Mouse (Mus musculus): ENCODE measurements at regions not wholly inside any gene's neighbourhood (a gene's known extent, or its start where the extent isn't known, plus 50 kb on each side); places are given as distances from the start of the nearest gene placed in this dataset.
A peak's percentile ranks its signal among the peaks of the same experiment; 100 is the strongest.

- H3K27me3 ChIP-seq (ENCODE audit: control insufficient read depth, insufficient read depth, low read length) = no peaks in the 10 kb centered on the region
- DNase-seq (ENCODE audit: low spot score) = no peak
- no peak overlapping the region for H3K9ac ChIP-seq (ENCODE audit: low read depth, low read length, severe bottlenecking)
- WGBS = 70% methylated on average over 2 of the region's 2 CpGs
- H3K27ac ChIP-seq (replicated peaks; ENCODE audit: low read depth, low read length) = no peak overlapping the region
- H3K4me2 ChIP-seq (replicated peaks; ENCODE audit: low read depth, low read length, severe bottlenecking) = no peak overlapping the region
- no peak overlapping the region for H3K4me3 ChIP-seq (replicated peaks; ENCODE audit: low read length)
- H3K36me3 ChIP-seq (ENCODE audit: control insufficient read depth, insufficient read depth, low read length) = no peaks in the 10 kb centered on the region
- no peaks in the 10 kb centered on the region for H3K9me3 ChIP-seq (ENCODE audit: control insufficient read depth, low read length)
- H3K4me1 ChIP-seq (ENCODE audit: control insufficient read depth, insufficient read depth, low read length) = peaks cover 10% of the 10 kb centered on the region
- ATAC-seq (ENCODE audit: low FRiP score, low read depth) = peak; percentile 6; the same call in 1 of the 2 replicates
- TF ChIP-seq POLR2A (IDR thresholded peaks at IDR 0.05; ENCODE audit: borderline replicate concordance, extremely low read depth, insufficient read depth, insufficient read length) = no peak
Measured at GRCm38 (mm10) chr11:90100161-90100560, 70.0 kb downstream of the Tmem100 start.

GRCm38 (mm10) chr11:90101284-90101683, 71.1 kb downstream of the Tmem100 start:
- TF ChIP-seq POLR2A (IDR thresholded peaks at IDR 0.05; ENCODE audit: borderline replicate concordance, extremely low read depth, insufficient read depth, insufficient read length) = no peak
- WGBS = 59% methylated on average over 8 of the region's 8 CpGs
- H3K27me3 ChIP-seq (ENCODE audit: control insufficient read depth, insufficient read depth, low read length) = no peaks in the 10 kb centered on the region
- H3K27ac ChIP-seq (replicated peaks; ENCODE audit: low read depth, low read length) = no peak overlapping the region
- H3K9ac ChIP-seq (ENCODE audit: low read depth, low read length, severe bottlenecking) = no peak overlapping the region
- H3K9me3 ChIP-seq (ENCODE audit: control insufficient read depth, low read length) = no peaks in the 10 kb centered on the region
- no peak overlapping the region for H3K4me2 ChIP-seq (replicated peaks; ENCODE audit: low read depth, low read length, severe bottlenecking)
- ATAC-seq (ENCODE audit: low FRiP score, low read depth) (no peak), DNase-seq (ENCODE audit: low spot score) (no peak)
- H3K4me3 ChIP-seq (replicated peaks; ENCODE audit: low read length) = no peak overlapping the region
- H3K36me3 ChIP-seq (ENCODE audit: control insufficient read depth, insufficient read depth, low read length) = no peaks in the 10 kb centered on the region
- peaks cover 10% of the 10 kb centered on the region for H3K4me1 ChIP-seq (ENCODE audit: control insufficient read depth, insufficient read depth, low read length)

- DNase-seq (ENCODE audit: low spot score) (no peak), ATAC-seq (ENCODE audit: low FRiP score, low read depth) (no peak)
- no peak overlapping the region for H3K4me3 ChIP-seq (replicated peaks; ENCODE audit: low read length)
- H3K27ac ChIP-seq (replicated peaks; ENCODE audit: low read depth, low read length) = no peak overlapping the region
- H3K4me1 ChIP-seq (ENCODE audit: control insufficient read depth, insufficient read depth, low read length) = no peaks in the 10 kb centered on the region
- H3K36me3 ChIP-seq (ENCODE audit: control insufficient read depth, insufficient read depth, low read length) = no peaks in the 10 kb centered on the region
- no peak for TF ChIP-seq POLR2A (IDR thresholded peaks at IDR 0.05; ENCODE audit: borderline replicate concordance, extremely low read depth, insufficient read depth, insufficient read length)
- no peaks in the 10 kb centered on the region for H3K27me3 ChIP-seq (ENCODE audit: control insufficient read depth, insufficient read depth, low read length)
- H3K4me2 ChIP-seq (replicated peaks; ENCODE audit: low read depth, low read length, severe bottlenecking) = no peak overlapping the region
- no peak overlapping the region for H3K9ac ChIP-seq (ENCODE audit: low read depth, low read length, severe bottlenecking)
- WGBS = 28% methylated on average over 12 of the region's 12 CpGs
- no peaks in the 10 kb centered on the region for H3K9me3 ChIP-seq (ENCODE audit: control insufficient read depth, low read length)
Measured at GRCm38 (mm10) chr11:90106063-90106798, 76.1 kb downstream of the Tmem100 start.

GRCm38 (mm10) chr11:90109681-90110111, 77.8 kb upstream of the Gm45716 start:
- Histone ChIP-seq H3K4me1 (ENCODE audit: control insufficient read depth, insufficient read depth, low read length) (no peaks in the 10 kb centered on the region), H3K9ac (ENCODE audit: low read depth, low read length, severe bottlenecking) (no peak overlapping the region), H3K4me3 (replicated peaks; ENCODE audit: low read length) (no peak overlapping the region), H3K36me3 (ENCODE audit: control insufficient read depth, insufficient read depth, low read length) (no peaks in the 10 kb centered on the region), H3K27ac (replicated peaks; ENCODE audit: low read depth, low read length) (no peak overlapping the region), H3K27me3 (ENCODE audit: control insufficient read depth, insufficient read depth, low read length) (no peaks in the 10 kb centered on the region), H3K9me3 (ENCODE audit: control insufficient read depth, low read length) (no peaks in the 10 kb centered on the region), H3K4me2 (replicated peaks; ENCODE audit: low read depth, low read length, severe bottlenecking) (no peak overlapping the region)
- no peak for ATAC-seq (ENCODE audit: low FRiP score, low read depth)
- no peak for TF ChIP-seq POLR2A (IDR thresholded peaks at IDR 0.05; ENCODE audit: borderline replicate concordance, extremely low read depth, insufficient read depth, insufficient read length)
- whole genome bisulfite sequencing = 41% methylated on average over 2 of the region's 2 CpGs
- DNase-seq (ENCODE audit: low spot score) = no peak

GRCm38 (mm10) chr11:90110170-90110569, 77.3 kb upstream of the Gm45716 start:
- H3K27ac ChIP-seq (replicated peaks; ENCODE audit: low read depth, low read length) = no peak overlapping the region
- DNase-seq (ENCODE audit: low spot score) (no peak), ATAC-seq (ENCODE audit: low FRiP score, low read depth) (no peak)
- no peak overlapping the region for H3K4me3 ChIP-seq (replicated peaks; ENCODE audit: low read length)
- H3K27me3 ChIP-seq (ENCODE audit: control insufficient read depth, insufficient read depth, low read length) = no peaks in the 10 kb centered on the region
- no peak for TF ChIP-seq POLR2A (IDR thresholded peaks at IDR 0.05; ENCODE audit: borderline replicate concordance, extremely low read depth, insufficient read depth, insufficient read length)
- no peaks in the 10 kb centered on the region for H3K9me3 ChIP-seq (ENCODE audit: control insufficient read depth, low read length)
- H3K4me1 ChIP-seq (ENCODE audit: control insufficient read depth, insufficient read depth, low read length) = no peaks in the 10 kb centered on the region
- 97% methylated on average over 3 of the region's 3 CpGs for WGBS
- H3K36me3 ChIP-seq (ENCODE audit: control insufficient read depth, insufficient read depth, low read length) = no peaks in the 10 kb centered on the region
- no peak overlapping the region for H3K9ac ChIP-seq (ENCODE audit: low read depth, low read length, severe bottlenecking)
- H3K4me2 ChIP-seq (replicated peaks; ENCODE audit: low read depth, low read length, severe bottlenecking) = no peak overlapping the region

Data from limb, embryonic 14.5 days (tissue).